Mouse (Mus musculus) layer of hippocampus, postnatal 14 days (tissue): ENCODE results near the gene Esyt2. TPM values are rescaled to one million over a fixed set of nuclear protein-coding genes. Genes with fewer than 3 reads are reported as not detected.

Experiments used
- DNase-seq, 2 experiments: peaks; one replicate each; pipeline ENCODE4 v3.0.0; 2021 to 2022; ENCODE audit warnings: low spot score in 2 of 2, mixed read lengths in 1 of 2
- total RNA-seq, 2 experiments: library from RNA; stranded (reverse); gene quantifications; 2 replicates each; pipeline ENCODE4 v1.2.3; 2021

Gene Esyt2
- total RNA-seq, 2 experiments from 2014 or later = 64.7 to 65.9 TPM

DNA sequence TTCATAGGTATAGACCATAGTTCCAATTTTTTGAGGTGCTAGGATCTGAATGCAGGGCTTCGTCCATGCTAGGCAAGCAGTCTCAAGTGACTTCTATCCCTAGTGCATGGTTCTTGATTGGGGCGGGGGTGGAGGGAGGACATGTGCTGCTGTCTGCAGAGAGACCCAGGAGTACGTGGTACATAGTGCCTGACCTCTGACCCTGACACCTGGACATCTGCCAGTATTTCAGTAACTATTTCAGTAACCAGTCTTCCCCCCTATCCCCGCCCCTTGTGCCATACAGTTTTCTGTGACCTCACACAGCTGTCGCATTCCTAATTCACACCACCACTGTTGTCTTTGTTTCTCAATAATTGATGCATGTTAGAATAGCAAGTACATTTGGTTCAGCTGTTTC is 71.4 kb downstream of the Esyt2 start:
- no peak for DNase-seq

DNA sequence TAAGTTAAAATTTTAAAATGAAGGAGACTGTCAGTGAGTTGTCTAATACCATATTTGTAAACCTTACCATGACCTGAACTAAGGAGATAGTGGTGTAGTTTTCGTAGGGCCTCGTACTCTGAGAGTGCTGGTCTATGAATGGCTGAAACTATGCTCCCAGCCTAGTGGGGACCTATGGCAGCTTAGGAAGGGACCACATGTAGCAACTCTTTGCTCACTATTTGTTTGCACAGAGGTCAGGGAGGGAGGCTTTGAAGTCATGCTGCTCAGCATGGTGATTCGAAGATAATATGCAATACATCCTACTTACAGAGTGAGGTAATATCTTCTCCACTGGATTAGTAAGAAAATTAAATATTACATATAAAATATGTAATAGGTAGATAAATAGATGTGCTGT is 73.7 kb downstream of the Esyt2 start:
- no peak for DNase-seq

GRCm38 (mm10) chr12:116362091-116362490 is 81.1 kb downstream of the Esyt2 start:
- no peak for DNase-seq

- DNase-seq = no peak
These were observed 85.9 kb downstream of the Esyt2 start for GRCm38 (mm10) chr12:116366900-116367299.

DNA sequence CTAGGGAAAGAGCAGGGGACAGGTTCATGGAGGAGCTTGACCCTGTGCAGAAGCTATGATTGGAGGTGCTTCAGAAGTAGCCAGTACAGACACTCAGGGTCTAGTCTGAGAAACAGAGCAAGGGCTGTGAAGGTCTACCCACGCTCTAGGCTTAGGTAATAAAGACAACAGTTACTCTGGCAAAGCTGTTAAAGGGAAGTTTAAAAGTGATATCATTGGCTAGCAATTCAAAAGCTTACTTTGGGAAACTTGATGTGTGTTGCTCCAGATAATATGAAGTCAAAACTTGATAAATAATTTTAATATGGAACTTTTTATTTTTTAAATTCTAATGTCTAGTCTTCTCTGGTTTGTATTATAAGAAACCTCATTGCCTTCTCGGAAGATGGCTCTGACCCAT is 86.3 kb downstream of the Esyt2 start:
- DNase-seq = no peak

- no peak for DNase-seq
These were observed 87.9 kb downstream of the Esyt2 start for GRCm38 (mm10) chr12:116368857-116369256.

DNA sequence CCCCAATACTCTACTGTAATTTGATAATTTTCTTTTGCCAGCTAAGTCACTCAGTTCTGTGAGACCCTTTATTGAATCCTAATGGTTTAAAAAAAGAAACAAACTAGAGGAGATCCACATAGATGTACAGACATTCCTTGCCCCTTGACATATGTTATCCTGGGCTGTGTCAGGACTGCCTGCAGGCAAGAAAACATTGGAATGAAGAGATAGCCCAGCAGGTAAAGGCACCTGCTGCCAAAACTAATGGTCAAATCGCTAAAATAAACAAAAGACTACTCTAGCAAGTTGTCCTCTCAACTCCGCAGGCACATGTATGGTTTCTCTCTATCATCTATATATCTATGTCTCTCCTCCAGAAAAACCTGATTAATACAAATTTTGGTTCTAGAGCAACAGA is 102.1 kb downstream of the Esyt2 start:
- DNase-seq = no peak

- no peak for DNase-seq
These were observed 103.0 kb downstream of the Esyt2 start for GRCm38 (mm10) chr12:116383995-116384394.

- DNase-seq = no peak
These were observed 105.8 kb downstream of the Esyt2 start for GRCm38 (mm10) chr12:116386802-116387201.

GRCm38 (mm10) chr12:116389868-116390267 is 108.9 kb downstream of the Esyt2 start:
- no peak for DNase-seq

DNA sequence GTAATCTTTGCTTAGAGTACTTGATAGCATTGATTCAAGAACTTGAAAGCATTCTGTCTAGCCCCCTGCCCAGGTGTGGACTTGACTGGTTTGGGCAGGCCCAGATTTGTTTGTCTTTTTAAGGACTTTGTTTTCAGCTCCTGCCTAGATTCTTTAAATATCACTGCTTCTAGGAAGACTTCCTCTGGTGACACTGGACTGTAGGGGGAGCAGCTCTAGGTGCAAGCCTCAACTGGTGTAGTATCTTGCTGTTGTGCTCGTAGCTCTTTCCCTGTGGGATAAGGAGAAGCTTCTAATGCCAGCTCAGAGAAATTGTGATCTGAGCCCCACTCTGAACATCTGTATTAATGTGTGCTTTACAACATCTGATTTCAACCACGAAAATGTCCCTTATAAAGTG is 113.3 kb downstream of the Esyt2 start:
- no peak for DNase-seq

DNA sequence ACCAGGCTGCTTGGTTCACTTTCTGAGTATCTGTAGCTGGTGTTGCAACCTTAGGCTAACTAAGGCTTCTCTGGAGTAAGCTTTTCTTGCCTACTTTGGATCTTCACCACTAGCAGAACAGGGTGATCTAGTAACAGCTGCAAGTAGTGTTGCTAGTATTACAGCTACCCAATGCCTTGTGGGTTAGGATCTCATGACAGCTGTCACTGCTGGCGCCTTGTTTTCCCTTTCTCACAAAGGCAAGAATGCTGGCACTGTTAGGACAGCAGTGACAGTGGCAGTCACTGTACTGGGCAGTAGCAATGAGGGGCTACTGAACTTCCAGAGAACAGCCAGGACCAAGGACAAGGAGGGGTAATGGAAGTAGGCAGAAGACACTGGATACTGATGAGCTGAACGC is 114.3 kb downstream of the Esyt2 start:
- no peak for DNase-seq

DNA sequence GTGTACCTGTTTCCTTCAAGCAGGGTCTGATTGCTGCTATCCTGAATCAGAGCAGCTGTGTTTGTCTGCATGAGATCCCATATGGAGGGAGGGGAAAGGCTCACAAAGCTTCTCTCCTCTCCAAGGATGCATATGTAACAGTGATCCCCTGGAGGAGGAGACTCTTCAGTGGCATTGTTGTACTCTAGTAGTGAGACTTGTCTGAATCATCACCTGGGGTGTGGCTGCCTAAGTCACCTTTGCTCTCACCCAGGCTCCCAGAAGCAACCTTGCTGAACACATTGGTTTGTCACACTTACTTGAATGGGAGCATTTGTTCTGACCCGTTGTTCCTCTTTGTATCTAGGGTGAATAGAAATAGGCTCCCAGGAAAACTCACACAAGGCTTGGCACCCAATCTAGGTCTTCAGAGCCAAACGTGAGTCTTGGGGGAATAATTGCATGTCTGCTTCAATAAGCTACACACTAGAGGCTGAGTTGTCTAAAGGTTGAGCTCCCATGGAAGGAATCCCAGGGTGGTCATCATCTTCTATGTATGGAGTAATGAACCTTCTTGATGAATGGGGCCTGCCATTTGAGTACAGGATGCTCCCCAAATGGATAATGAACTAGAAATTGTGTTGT is 115.2 kb downstream of the Esyt2 start:
- DNase-seq = no peak

DNA sequence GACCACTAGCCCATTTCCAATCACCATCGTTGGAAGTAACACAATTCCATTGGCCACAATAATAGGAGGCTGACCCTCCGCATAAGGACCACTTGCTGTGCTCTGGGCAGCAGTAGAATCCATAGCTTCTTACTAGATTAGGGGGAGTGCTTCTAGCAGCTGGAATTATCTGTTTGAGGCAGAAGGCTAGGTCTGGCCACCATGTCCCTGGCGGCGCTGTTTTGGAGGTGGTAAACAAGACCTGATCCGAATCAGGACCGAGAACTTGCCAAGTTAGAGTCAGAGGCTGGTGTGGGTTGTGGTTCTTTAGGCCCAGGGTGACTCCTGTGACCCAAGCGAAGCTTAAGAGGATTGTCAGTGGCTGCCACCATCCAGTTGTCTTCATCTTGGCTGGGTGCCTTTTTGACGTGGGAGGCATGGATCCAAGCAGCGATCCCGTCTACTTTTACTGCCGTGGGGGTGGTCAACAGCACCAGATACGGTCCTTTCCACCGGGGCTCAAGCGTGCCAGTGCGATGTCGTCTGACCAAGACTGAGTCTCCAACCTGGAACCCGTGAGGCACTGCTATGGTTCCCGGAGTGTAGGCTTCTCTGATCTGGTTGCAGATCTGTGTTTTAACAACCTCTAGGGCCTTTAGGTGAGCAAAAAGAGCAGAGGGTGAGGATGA is 123.2 kb downstream of the Esyt2 start:
- no peak for DNase-seq

DNA sequence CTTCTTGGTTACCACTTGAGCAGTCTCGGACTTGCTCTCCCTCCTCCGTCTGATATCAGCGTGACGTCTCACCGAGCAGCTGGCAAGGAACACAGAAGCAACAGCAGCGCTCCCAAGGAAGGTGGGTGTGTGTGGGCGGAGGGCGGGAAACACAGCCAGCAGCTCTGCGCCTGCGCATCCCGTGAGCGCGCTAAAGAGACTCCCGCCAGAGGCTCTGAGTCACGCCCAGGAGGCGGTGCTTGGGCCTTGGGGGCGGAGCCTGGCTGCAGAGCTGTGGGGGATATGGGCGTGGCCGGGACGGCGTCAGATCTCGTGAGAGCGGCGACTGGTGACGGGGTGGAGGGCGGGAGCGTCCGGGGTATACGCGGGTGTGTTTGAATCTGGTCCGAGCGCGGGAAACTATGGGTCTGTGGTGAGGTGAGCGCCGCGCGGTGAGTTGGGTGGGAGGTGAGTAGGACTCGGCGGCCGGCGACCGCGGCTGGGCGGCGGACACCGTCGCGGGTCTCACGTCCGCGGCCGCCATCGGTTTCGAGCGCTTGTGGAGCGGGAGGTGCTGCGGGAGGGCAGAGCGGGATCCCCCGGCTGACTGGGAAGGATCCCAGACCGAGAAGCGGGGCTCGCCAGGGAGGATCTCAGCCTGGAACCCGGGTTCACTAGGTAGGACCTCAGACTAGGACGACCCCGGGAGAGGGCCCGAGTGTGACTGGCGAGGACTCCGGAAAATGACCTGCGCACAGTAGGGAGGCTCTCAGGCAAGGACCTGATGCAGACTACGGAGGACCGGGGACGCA is 124.2 kb downstream of the Esyt2 start, which contains the start of gene Ncapg2:
Ncapg2 (plus strand) TSS at position 358 of the 791 bp plus-strand sequence.
- DNase-seq = peak; percentile 96 to 97

DNA sequence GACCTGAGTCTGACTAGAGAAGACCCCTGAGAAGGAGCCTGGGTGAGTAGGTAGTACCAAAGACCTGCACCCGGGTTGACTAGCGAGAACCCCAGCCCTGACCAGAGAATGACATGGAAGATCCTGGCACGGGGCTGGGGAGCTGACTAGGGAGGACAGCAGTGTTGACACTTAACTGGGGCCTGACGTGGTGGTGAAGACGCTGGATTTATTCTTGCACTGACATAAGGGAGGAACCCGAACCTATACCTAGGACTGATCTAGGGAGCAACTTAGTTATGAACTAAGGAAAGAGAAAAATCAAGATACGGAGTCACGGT is 124.8 kb downstream of the Esyt2 start:
- DNase-seq = no peak

DNA sequence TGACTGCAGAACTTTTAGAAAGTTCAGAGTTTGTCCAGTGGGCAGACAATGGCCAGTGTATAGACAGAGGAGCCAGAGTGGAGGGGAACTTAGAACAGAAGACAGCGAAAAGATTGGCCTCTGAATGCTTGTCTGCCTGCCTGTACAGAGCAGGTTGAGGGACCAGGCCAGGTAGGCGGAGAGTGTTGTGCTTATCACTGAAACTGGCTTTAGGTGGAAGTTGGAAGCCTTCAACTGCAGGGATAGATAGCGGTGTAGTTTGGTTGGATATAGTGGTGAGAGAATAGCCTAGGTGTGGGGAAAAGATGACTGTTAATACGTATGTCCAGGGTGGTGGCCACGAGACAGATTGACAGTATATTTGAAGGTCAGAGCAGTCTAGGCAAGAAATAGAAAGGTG is 126.9 kb downstream of the Esyt2 start:
- DNase-seq = no peak

- DNase-seq = no peak
These were observed 133.9 kb downstream of the Esyt2 start for GRCm38 (mm10) chr12:116414941-116415340.

GRCm38 (mm10) chr12:116416514-116416913 is 135.5 kb downstream of the Esyt2 start:
- DNase-seq = no peak

DNA sequence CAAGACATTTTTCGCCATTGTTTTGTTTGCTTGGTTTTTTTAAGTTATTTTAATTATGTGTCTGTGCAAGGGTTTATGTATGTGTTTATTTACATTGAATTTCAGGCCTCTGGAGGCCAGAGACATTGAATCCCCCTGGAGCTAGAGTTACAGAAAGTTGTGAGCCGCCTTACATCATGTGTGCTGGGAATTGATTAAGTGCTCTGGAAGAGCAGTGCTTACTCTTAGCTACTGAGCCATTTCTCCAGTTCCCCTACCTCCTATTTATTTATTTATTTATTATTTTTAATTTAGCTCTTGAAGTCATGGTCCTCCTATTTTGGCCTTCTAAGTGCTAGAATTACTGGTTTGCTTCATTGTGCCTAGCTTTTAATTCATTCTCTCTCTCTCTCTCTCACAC is 140.7 kb downstream of the Esyt2 start:
- DNase-seq = no peak

GRCm38 (mm10) chr12:116425392-116425791 is 144.4 kb downstream of the Esyt2 start:
- no peak for DNase-seq

DNA sequence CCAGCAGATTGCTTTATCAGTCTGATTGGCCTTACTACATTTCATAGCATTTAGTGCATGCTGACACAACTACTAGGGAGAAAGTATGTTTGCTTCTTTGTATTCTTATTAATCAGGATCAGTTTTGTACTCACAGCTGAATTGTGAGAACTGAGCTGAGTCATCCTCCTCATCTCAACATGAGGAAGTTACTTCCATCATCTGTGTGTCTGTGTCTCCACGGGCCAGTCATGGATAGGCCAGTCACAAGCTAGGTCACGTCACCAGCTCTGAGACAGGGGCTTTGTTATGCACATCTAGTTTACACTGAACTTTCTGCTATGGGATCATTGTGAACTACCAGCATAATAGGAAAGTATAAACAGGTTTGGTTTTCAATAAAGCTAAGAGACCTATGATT is 152.7 kb downstream of the Esyt2 start:
- no peak for DNase-seq
